Mouse (Mus musculus) urinary bladder, adult 18-20 months (tissue): ENCODE measurements around the gene Ttc7b.

ENCODE experiments used
- DNase-seq, 2 experiments: peaks; one replicate each; pipeline ENCODE4 v3.0.0; 2022; ENCODE audit warnings: low spot score in 2 of 2, mixed read lengths in 2 of 2

Gene Ttc7b

DNA sequence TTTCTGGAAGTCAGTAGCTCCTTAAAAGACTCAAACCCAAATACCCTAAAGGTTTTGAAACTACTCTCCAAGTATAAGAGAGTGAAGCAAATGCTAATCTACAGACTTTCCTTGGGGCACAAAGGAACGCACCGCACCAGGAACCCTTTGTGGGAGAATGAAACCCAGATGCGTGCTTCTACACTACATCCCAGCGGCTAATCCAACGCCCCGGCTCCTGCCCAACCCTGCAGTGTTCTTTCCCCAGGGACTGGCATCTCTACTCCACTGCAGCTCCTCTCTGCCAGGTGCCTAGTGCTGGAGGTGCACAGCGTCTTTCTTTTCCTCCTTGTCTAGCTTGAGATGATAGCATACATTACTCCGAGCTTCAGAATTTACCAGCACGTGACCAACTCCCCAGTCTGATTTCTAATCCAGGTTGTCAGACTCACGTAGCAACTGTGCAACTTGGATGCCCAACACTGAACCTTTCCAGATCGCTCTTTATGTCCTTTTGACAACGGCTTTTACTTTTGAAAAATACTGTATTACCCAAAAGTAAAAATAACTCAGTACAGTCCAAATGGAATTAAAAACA is 72.8 kb downstream of the Ttc7b start:
- DNase-seq, result no peak

DNA sequence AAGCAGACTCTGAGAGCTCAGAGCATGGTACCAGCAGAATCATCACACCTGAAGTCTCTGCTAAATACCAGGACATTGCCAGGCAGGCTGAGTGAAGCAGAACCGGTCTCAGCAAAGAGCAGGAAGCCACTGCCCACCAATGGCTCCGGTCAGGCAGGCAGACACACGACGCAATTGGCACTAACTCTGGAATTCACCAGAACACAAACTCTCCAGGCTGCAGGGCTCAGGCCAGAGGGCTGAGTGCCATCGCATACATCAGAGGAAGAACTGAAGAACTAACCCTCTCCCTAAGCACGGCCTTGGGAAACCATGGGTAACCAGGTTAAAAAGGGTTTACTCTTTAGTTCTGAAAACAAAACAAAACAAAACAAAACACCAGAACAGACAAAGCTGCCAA is 73.5 kb downstream of the Ttc7b start:
- no peak for DNase-seq

DNA sequence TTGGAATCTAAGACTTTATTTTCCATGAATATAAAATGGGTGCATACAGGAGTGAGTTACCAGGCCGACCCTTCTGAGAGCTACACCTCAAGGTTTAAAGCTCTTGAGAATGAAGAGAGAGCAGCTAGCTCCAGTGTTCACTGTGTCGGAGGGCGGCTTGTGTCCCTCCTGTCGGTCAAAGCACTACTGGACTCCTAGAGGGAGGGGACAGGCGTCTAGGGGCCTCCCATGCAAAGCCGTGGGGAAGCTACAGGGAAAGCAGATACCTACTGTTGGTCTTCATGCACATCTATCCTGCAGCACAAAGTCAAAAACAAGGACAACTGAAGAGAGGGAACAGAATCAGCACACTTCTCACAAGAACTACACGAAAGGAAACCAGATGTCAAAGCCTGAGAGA is 74.9 kb downstream of the Ttc7b start:
- DNase-seq, result no peak

DNA sequence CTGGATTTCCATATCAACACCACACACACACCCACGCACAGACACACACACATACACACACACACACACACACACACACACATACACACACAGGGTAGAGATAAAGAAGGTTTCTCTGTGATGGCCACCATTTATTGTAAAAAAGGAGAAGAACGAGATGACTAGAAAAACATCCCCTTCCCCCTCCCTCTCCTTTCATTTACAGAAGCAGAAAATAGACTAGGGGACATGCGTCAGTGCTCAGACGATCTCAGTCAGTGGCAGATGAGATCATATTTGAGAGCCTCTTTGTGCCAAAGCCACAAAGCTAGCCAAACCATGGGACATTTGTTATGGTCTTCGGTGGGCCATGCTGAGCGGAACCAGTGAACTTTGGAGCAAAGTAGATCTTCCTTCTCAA is 75.4 kb downstream of the Ttc7b start:
- DNase-seq, result no peak

DNA sequence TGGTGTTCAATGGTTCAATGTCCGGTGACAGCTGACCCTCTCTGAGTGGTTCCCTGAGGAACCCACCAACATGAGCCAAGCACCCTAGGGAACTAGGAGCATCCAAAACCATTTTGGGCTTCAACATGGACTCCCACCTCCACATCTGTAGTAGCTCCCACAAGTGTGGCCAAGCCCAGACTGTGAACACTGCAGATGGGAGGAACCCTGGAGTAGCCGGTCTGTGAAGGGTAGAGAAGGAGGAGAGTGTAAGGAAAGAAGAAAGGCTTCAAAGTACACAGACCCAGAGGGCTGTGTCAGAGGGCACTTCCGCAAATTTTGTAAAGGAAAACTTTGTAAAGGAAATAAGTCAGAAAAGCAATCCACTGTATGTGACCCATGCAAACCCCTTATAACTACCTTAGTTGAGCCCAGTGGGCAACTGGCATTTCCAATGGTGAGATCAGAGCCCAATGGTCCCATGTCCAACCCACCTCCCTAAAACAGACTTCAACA is 75.9 kb downstream of the Ttc7b start:
- DNase-seq, result no peak

DNA sequence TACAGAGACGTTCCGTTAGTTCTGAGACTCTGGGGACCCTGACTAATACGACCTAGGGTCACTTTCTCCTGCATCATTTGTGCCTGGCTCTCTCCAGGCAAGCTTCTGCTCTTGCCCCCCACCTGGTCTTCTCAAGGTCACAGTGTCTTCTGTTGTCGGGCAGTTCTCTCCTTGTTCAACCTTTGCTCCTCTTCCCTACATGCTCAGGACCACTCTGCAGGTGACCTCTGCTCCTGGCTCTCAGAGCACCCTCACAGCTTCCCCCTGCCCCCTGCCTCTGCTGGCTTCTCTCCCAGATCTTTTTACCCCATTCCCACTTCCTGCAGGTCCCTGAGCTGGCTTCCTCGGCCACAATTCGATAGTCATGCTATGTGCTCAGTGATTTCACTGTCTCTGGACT is 77.2 kb downstream of the Ttc7b start:
- DNase-seq, result no peak

DNA sequence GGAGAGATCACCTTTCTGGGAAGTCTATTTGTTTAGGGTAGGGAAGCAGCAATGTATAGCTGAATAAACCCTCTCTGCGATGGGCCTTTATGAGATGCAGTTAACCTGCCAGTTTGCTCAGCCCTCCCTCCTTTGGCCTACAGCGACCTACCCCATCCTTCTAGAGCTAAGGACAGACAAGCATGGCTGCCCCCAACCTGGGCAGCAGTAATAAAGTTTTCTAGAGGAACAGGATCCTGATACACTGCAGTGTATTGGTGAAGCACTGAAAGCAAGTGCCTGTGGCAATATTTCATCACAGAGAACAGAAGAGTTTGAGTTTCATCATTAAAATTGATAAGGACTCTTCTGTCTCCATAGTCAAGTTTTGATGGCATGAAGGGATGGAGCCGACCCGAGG is 79.0 kb downstream of the Ttc7b start:
- DNase-seq, result no peak

DNA sequence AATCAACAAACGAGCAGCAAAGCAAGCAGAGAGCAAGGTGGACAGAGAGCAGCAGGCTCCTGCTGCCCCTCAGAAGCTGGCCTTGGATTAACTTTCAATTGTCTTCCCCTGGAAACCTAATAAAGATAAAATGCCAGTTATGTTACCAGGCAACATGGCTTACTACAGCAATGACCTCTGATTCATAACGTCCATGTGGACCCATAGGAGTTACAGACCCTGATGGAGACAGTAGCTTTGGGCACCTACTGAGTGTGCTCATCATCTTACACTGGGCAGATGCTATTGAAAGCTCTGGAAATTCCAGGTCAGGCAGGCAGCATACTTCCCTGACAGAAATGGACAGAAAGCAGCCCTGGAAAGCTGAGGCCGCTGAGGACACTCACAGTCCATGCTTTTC is 80.7 kb downstream of the Ttc7b start:
- DNase-seq, result no peak

DNA sequence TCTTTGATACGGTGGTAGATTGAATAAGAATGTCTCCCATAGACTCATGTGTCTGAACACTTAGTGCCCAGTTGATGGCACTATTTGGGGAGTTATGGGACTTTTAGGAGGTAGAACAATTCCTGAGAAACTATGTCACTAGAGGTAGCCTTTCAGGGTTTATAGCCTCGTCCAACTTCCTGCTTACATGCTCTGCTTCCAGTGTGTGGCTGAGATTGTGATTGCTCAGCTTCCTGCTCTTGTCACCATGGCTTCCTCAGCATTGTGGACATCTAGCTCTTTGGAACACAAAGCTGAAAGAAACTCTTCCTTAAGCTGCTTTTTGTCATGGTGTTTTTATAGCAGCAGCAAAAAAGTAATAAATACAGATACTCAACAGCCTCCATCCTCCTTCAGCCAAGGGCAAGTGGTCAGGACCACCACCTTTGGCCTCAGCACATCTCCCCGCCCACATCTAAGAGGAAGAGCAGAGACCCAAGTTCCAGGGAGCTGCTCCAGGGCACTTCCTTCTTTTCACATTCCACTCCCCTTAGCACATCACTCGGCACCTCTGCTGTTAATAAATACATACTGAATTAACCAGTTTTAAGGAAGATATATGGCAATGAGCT is 81.4 kb downstream of the Ttc7b start:
- no peak for DNase-seq

DNA sequence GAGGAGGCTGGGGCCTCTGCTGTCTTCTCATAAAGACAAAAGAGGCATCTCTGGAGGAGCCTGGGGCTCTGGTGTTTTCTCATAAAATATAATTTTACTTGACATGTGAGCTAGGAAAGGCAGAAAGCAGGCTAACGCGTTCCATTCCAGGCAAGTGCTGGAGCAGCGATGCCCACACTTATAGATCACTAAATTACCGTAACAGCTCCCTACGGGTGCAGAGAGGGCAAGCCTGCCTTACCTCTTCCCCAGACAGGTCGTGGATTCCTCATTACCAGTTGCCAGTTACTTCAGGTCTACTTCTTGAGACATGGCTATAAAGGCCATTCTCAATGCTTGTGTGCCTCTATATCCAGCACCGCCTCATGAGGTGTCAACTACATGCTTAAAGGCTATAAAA is 82.1 kb downstream of the Ttc7b start:
- DNase-seq, result no peak

DNA sequence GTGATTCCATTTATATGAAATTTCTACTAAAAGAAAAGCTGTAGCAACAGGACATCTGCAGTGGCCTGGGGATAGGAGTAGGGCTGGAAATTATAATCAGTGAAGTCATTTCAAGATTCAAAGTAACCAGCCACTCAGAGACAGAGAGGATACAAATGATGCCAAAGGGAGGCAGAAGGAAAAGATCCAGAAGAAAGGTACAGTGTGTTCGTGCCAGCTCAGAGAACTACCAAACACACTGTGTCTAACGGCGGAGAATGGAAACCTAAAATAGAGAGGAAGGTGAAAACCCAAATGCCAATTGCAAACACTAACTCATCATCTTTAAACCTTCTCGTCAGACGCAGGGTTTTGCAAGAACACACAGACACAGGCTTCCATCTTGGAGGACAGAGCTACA is 82.8 kb downstream of the Ttc7b start:
- DNase-seq, result no peak

DNA sequence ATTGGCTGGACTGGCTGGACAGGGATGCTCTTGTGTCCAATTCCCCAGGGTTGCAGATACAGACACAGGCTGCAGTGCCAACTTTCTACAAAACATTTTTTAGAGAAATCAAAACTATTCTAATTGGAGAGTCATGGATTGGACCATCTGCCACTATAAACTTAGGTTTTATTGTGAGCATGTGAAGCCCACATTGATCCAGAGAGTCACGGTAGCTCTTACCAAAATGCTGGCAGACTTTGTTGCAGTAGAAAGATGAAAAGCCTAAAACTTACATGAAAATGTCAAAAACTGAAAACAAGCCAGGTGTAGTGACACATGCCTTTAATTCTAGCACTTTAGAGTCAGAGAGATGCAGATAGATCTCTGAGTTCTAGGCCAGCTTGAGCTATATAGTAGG is 84.9 kb downstream of the Ttc7b start:
- DNase-seq, result no peak

DNA sequence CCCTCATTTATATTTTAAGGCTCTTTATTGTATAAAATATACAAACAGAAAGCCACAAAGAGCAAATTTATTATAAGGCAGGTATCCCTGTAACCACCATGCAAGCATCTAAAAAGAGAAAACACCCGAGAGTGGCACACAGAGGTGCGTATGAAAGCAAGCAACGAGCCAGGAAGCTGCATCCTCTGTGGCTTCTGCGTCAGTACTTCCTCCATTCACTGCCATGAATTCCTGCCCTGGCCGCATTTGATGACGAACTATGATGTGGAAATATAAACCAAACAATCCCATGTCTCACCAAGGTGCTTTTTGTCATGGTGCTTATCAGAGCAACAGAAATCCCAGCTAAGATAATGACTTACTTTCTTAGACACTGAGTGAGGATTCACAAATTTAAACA is 88.8 kb downstream of the Ttc7b start:
- no peak for DNase-seq

DNA sequence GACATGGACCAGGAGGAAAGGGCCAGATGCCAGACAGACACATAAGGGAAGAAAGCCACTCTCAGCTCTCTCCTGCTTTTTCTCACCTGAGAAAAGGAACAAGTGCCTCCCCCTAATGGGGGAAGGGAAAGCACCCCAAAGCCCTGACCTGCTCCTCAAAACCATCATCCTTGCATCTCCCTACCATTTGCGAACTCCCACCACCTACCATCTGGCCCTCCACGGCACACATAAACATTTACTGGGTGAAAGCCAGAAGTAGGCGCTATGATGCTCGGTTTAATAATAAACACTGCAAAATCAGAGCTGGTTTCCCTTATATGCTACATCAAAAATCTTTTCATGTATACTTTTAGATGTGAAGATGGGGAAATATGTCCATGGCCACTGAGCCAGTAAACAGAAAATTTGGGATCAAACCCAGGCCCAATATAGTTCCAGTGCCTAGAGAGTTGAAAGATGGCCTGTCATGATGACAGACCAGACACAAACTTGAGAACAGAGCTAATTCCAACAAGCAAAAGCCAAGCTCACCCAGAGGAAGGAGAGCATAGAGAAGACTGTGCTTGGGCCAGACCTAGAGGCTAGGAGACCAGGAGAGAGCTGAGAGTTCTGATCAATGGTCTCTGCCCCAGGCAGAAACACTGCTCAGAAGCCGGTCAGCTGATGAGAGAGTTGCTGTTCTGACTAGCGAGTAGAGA is 91.1 kb downstream of the Ttc7b start:
- DNase-seq, result no peak

DNA sequence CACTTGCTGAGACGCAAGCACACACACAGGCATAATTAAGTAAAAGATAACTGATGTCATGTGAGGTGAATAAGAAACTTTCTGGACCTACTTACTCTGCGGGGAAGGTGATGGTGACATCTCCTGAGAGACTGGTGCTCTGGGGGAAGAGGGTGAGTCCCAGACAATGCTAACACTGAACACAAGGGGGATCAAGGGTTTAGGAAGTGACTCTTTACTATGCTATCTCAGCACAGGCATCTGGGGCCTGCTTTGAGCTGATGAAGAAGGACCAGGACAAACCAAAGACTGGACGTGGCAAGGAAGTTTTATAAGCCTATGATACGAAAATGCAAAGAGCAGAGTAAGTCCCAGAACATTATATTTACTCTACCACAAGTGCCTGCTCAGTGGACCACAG is 92.4 kb downstream of the Ttc7b start:
- DNase-seq, result no peak

DNA sequence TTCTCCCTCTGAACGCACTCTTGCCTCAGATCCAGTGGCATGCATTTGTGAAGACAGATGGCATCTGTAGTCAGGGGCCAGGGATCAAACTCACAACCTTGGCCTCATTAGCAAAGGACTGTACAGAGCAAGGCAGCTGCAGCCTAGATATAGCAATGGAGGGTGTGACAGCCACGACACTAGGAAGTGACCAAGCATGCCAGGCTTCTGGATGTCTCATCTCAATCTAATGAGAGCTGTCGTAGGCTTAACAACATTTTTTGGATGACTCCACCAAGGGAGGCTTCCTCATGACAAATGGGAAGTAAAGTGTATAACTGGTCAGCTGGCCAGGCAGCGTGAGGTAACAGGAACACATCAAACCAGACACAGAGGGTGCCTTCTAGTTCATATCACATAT is 94.4 kb downstream of the Ttc7b start:
- no peak for DNase-seq

DNA sequence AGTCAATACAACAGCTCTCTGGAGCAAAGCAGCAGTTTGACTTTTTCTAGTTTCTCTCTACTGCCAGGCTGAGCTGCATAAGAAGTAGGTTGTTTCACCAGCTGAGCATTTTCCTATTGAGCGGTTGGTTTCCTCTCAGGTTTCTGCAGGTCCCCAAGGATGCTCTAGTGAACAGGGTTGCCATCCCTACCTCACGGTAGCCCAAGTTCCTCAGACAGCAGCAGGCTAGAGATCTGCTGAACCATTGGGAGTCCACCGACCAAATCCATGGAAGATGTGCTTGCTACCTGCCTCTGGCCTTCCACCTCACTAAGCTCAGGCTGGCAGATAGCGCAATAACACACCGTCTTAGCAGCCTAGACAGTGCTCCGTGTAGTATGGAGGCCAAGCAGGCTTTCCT is 95.6 kb downstream of the Ttc7b start:
- no peak for DNase-seq

DNA sequence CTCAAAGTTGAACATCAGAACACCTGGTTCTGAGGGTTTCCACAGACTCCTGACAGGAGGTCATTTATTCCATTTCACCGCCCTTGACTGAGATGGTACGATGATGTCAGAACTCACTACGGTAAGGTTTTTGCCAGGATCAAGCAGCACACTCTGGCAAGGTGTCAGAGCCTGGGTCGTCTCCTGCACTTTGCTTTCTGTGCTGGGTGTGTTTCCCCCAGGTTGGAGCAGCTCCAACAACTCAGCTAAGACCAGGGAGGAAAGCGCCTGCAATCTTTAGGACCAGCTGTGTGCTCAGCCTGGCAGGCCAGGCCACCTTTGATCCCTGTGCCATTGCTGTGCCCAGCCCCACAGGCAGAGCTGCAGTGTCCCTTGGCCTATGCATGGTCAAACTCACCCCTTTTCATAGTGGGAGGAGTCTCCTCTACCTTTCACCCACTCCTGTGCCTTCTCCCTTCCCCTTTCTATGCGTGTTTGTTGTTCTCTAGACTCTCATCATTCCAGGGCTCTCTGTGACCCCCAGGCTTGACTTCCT is 98.3 kb downstream of the Ttc7b start:
- no peak for DNase-seq

DNA sequence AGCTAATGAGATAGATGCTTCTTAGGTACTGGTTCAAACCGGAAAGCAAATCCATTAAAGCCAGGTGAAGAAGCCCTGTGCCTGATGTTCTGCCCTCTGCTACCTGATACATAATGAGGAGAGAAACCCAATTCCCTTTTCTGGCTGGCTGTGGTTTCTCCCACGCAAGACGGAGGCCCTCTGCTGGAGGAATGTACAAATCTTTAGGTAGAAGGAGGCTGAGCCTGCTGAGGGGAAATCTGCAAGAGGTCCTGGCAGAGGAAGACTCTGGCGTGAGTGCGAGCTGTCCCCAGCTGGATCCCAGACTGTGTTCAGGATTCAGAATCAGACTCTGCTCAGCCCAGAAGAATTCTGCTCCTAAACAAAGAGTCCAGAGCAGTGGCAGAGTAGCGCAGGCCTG is 99.1 kb downstream of the Ttc7b start:
- no peak for DNase-seq

DNA sequence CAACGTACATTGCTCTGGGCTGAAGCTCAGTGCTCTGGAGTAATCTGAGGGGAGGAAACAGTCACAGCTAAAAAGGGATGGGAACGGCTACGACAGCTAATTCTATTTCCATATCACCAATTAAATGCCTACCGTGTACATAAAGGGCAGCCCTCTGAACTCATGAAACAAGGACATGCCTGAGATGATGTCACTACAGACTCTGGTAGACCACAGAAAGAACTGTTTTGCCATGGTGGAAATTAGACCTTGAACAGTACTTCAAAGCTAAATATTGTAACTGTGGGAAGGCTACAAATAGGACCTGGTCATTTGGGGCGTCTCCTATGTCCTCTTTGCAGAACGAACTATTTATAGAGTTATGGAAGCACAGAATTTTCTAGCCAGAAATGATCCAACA is 99.7 kb downstream of the Ttc7b start:
- DNase-seq, result no peak

DNA sequence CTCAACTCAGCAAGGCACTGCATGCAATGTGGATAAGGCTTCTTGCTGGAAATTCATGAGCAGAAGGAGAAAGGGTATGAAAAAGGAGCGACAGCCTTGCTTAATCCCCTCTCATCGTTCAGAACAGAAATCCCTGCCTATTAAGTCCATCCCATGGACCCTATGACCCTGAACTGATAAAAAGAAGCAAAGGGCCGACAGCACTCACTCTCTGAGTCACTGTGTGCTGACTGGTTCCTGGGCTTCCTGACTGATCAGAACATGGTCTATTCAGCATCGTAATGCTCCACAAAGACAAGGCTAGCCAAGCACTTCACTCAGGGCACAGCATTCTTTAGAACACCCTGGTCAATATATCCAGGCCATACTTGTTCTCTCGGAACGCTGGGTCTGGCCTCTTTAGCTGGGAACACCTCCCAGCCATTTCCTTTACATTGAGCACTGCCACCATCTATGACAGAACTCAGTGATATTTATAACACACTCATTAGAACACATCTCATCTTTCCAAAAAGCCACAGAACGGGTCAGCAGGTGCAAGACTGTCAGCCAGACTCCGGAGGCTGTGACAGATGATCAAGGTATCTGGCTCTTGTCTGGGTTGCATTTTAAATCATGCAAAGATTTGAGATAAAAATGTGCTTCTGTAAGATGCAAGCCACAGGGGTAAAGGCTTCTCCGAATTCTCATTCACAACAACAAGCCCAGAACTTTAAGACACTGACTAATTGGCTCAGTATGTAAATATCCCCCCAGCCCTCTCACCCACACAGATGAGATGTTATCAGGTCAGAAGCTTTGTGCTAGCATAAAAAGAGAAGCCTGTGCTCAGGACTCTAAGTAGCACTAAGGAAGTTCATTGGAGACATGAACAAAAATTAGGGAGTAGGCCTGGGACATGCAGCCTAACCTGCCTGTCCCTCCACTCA is 100.4 kb downstream of the Ttc7b start:
- no peak for DNase-seq

DNA sequence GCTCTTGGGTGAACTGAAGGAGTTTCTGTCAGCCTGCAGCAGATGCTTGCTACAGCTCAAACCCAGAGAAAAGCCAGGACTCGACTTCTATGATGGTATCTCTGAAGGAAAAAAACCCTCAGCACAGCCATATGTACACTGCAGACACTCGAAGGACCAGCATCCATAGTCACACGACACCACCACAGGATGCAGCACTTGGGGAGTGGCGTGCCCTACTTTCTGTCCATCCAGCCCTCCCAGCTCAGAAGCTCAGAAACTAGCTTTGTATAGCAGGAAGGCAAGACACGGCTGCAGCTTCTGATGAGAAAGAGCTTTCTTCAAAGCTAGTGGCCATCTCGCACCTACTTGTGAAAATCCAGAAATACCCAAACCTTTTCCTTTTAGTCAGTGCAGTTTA is 104.8 kb downstream of the Ttc7b start:
- no peak for DNase-seq
